Mouse (Mus musculus) bone marrow macrophage, adult 2 months (primary cell): ENCODE data around the gene Plgrkt.

Experiments
- CTCF ChIP-seq: IDR thresholded peaks from 2 replicates; pipeline ENCODE4 v1.5.1; 2012; ENCODE audit warnings: low read depth, mild to moderate bottlenecking, low read length, moderate library complexity
- POLR2A ChIP-seq: IDR thresholded peaks from 2 replicates; pipeline ENCODE4 v1.6.1; 2012; ENCODE audit warnings: mild to moderate bottlenecking, low read depth, low read length, borderline replicate concordance

DNA sequence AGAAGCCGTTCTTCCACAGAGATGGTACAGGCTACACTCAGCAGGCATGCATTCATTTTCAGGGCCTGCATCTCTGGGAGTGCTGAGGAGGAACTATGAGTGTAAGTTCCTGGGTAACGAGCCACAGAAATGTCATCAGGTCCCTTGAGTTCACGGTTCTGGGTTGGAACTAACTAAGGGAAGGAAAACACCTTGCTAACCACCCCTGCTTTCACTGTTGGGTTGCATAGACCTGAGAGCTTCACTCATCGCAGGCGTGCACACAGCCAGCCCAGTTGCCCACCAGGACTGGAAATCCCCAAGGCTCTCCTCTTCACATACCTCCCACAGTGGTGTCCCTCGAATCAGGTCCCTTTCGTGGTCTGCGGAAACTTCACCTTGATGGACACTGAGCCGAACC, 7.8 kb upstream of the Plgrkt start:
- TF ChIP-seq CTCF (no peak), POLR2A (no peak)
